Mouse (Mus musculus): Measurements from ENCODE around the gene Atg5.
"Not testable (repeated sequence)": the region's sequence is repeated elsewhere in the genome, so short reads cannot be mapped to it uniquely, and the experiment has no call there.

- peak; percentile 41; the same call in 1 of the 2 replicates for TF ChIP-seq CTCF (IDR thresholded peaks at IDR 0.05; ENCODE audit: extremely low read depth, insufficient read depth, low read length)
- TF ChIP-seq POLR2A (IDR thresholded peaks at IDR 0.05; ENCODE audit: extremely low read depth, insufficient read depth, low read length), result not testable (repeated sequence)
Observed at GRCm38 (mm10) chr10:44233351-44233750, 34.8 kb upstream of the Atg5 start.
